Mouse (Mus musculus): ENCODE data around the gene Paxip1.

DNA sequence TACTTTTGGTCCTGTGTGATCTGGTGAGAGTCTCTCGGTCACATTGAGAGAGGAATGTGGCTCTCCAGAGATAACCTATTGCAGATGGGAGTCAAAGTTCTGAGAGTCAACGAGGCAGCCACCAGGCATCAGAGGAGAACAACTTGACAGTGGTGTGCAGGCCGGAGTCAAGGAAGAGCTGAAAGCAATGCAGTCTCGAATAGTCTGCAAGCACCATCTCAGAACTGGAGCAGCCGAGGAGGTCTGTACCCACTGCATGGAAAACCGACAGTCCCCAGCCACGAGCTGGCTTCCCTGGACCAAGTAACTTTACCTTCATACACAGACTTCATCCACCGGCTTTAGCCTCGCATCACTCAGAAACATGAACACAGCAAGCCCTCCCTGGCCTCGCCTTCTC is 1.9 kb downstream of the Paxip1 start:
- TF ChIP-seq CTCF (IDR thresholded peaks at IDR 0.05; ENCODE audit: extremely low read depth, insufficient read depth, low read length) (no peak), POLR2A (IDR thresholded peaks at IDR 0.05; ENCODE audit: extremely low read depth, insufficient read depth, low read length) (no peak)
